Mouse (Mus musculus) CH12.LX (cell line): ENCODE results near the gene Ifna5. TPM values are rescaled to one million over a fixed set of nuclear protein-coding genes. Genes with fewer than 3 reads are reported as not detected.
A peak's percentile ranks its signal among the peaks of the same experiment; 100 is the strongest.

Source experiments
- DNase-seq: peaks from one replicate; pipeline ENCODE4 v3.0.0-alpha.2; 2013; ENCODE audit errors: extremely low read depth
- H3K27ac ChIP-seq: 2 replicates; pipeline ENCODE4 v1.5.1; 2012; ENCODE audit warnings: low read depth, mild to moderate bottlenecking, control low read depth, moderate library complexity; ENCODE audit not compliant: insufficient read depth
- H3K27me3 ChIP-seq: replicated peaks from 2 replicates; pipeline ENCODE3; 2012; ENCODE audit warnings: inconsistent platforms
- H3K36me3 ChIP-seq, 2 experiments: replicated peaks in 1 of 2; 2 replicates each; pipeline versions ENCODE3 to v1.6.1; 2012; ENCODE audit warnings: inconsistent platforms in 1 of 2, low read length in 1 of 2, mild to moderate bottlenecking in 1 of 2, mixed read lengths in 1 of 2, moderate library complexity in 1 of 2; ENCODE audit not compliant: control insufficient read depth in 1 of 2, insufficient read depth in 1 of 2
- H3K4me1 ChIP-seq, 2 experiments: 2 replicates each; pipeline ENCODE4 v1.6.1; 2012; ENCODE audit warnings: inconsistent platforms in 1 of 2, moderate library complexity in 1 of 2; ENCODE audit not compliant: insufficient read depth in 2 of 2, control insufficient read depth in 1 of 2
- H3K4me2 ChIP-seq: 2 replicates; pipeline ENCODE4 v1.6.1; 2012; ENCODE audit warnings: low read depth, mild to moderate bottlenecking, control low read depth; ENCODE audit not compliant: poor library complexity, insufficient read depth, severe bottlenecking
- H3K4me3 ChIP-seq, 3 experiments: fragments of 150-350 bp in 1 of 3; sonication (generic) in 1 of 3; replicated peaks in 1 of 3; 2 replicates each; pipeline versions ENCODE3 to v1.5.1; 2011 to 2012; ENCODE audit warnings: low read depth in 2 of 3, low read length in 2 of 3, mild to moderate bottlenecking in 2 of 3, moderate library complexity in 2 of 3, control low read depth in 1 of 3, improper control_type of control experiment in 1 of 3, inconsistent platforms in 1 of 3, mixed read lengths in 1 of 3; ENCODE audit not compliant: poor library complexity in 1 of 3
- H3K79me2 ChIP-seq: replicated peaks from 2 replicates; pipeline ENCODE4 v1.6.1; 2012; ENCODE audit warnings: mild to moderate bottlenecking, moderate library complexity; ENCODE audit not compliant: control insufficient read depth, poor library complexity, insufficient read depth, severe bottlenecking; ENCODE audit errors: extremely low read depth
- H3K9ac ChIP-seq: 2 replicates; pipeline ENCODE4 v1.6.1; 2012; ENCODE audit warnings: low read depth, mild to moderate bottlenecking, control low read depth, moderate library complexity; ENCODE audit not compliant: insufficient read depth
- H3K9me3 ChIP-seq: replicated peaks from 2 replicates; pipeline ENCODE3; 2012; ENCODE audit warnings: low read length, inconsistent platforms, mixed read lengths
- BHLHE40 ChIP-seq: IDR thresholded peaks from 2 replicates; pipeline ENCODE4 v1.6.1; 2011; ENCODE audit warnings: mild to moderate bottlenecking, low read depth, low read length, improper control_type of control experiment
- CTCF ChIP-seq, 2 experiments: IDR thresholded peaks in 1 of 2; conservative IDR thresholded peaks in 1 of 2; 2 replicates each; pipeline ENCODE4 v1.5.1; 2011 to 2012; ENCODE audit warnings: low read depth in 2 of 2, low read length in 2 of 2, improper control_type of control experiment in 1 of 2, inconsistent platforms in 1 of 2, mild to moderate bottlenecking in 1 of 2, moderate library complexity in 1 of 2
- GABPA ChIP-seq: IDR thresholded peaks from 2 replicates; pipeline ENCODE4 v1.6.1; 2012; ENCODE audit warnings: low read depth, low read length, improper control_type of control experiment, inconsistent platforms; ENCODE audit not compliant: insufficient replicate concordance
- JUN ChIP-seq: IDR thresholded peaks from 2 replicates; pipeline ENCODE4 v1.6.1; 2011; ENCODE audit warnings: low read depth, mild to moderate bottlenecking, low read length, improper control_type of control experiment, moderate library complexity; ENCODE audit not compliant: insufficient read depth
- MAFK ChIP-seq: IDR thresholded peaks from 2 replicates; pipeline ENCODE4 v1.6.1; 2011; ENCODE audit warnings: low read length, improper control_type of control experiment; ENCODE audit not compliant: insufficient replicate concordance
- MAX ChIP-seq: IDR thresholded peaks from 2 replicates; pipeline ENCODE4 v1.6.1; 2011; ENCODE audit warnings: low read length, improper control_type of control experiment
- MEF2A ChIP-seq: IDR thresholded peaks from 2 replicates; pipeline ENCODE4 v1.6.1; 2014; ENCODE audit warnings: low read depth, mild to moderate bottlenecking, inconsistent platforms, low read length, improper control_type of control experiment, borderline replicate concordance
- MYC ChIP-seq: IDR thresholded peaks from 2 replicates; pipeline ENCODE4 v1.6.1; 2011; ENCODE audit warnings: low read depth, mild to moderate bottlenecking, improper control_type of control experiment, low read length
- NELFE ChIP-seq: IDR thresholded peaks from 2 replicates; pipeline ENCODE4 v1.6.1; 2011; ENCODE audit warnings: low read depth, low read length, improper control_type of control experiment
- NRF1 ChIP-seq: IDR thresholded peaks from 2 replicates; pipeline ENCODE4 v1.6.1; 2014; ENCODE audit warnings: low read depth, mild to moderate bottlenecking, inconsistent platforms, low read length, improper control_type of control experiment, moderate library complexity
- RAD21 ChIP-seq: IDR thresholded peaks from 2 replicates; pipeline ENCODE4 v1.6.1; 2011; ENCODE audit warnings: low read depth, mild to moderate bottlenecking, low read length, improper control_type of control experiment, moderate library complexity
- SIN3A ChIP-seq: IDR thresholded peaks from 2 replicates; pipeline ENCODE4 v1.6.1; 2012; ENCODE audit warnings: low read length, improper control_type of control experiment, inconsistent platforms
- SMC3 ChIP-seq: IDR thresholded peaks from 2 replicates; pipeline ENCODE4 v1.6.1; 2011; ENCODE audit warnings: low read depth, low read length, improper control_type of control experiment
- TBP ChIP-seq: conservative IDR thresholded peaks from 2 replicates; pipeline ENCODE4 v1.6.1; 2011; ENCODE audit warnings: low read depth, low read length, improper control_type of control experiment
- TCF12 ChIP-seq: IDR thresholded peaks from 2 replicates; pipeline ENCODE4 v1.6.1; 2014; ENCODE audit warnings: low read depth, mild to moderate bottlenecking, inconsistent platforms, low read length, improper control_type of control experiment
- UBTF ChIP-seq: IDR thresholded peaks from 2 replicates; pipeline ENCODE4 v1.6.1; 2012; ENCODE audit warnings: low read depth, mild to moderate bottlenecking, inconsistent platforms, low read length, improper control_type of control experiment, moderate library complexity
- USF2 ChIP-seq: conservative IDR thresholded peaks from 2 replicates; pipeline ENCODE4 v1.6.1; 2011; ENCODE audit warnings: low read depth, low read length, improper control_type of control experiment
- ZKSCAN1 ChIP-seq: IDR thresholded peaks from 2 replicates; pipeline ENCODE4 v1.6.1; 2012; ENCODE audit warnings: low read depth, inconsistent platforms, low read length, improper control_type of control experiment, borderline replicate concordance
- ZMIZ1 ChIP-seq: IDR thresholded peaks from 2 replicates; pipeline ENCODE4 v1.6.1; 2012; ENCODE audit warnings: low read depth, mild to moderate bottlenecking, inconsistent platforms, low read length, improper control_type of control experiment
- ZNF384 ChIP-seq: IDR thresholded peaks from 2 replicates; pipeline ENCODE4 v1.6.1; 2012; ENCODE audit warnings: low read depth, low read length, improper control_type of control experiment, inconsistent platforms
- dilution Hi-C: fragments of 300-500 bp; cut with MboI; formaldehyde crosslinking; loops from 2 replicates; pipeline ENCODE4 v1.14.3; 2020; ENCODE audit warnings: low sequenced_read_pairs; ENCODE audit not compliant: extremely low pct_unique_long_range_greater_than_20kb, extremely low pct_ligation_motif_present
- in situ Hi-C: fragments of 300-500 bp; cut with MboI; formaldehyde crosslinking; loops from 3 replicates; pipeline ENCODE4 v1.14.3; 2019; ENCODE audit warnings: low sequenced_read_pairs, low pct_ligation_motif_present, low pct_unique_long_range_greater_than_20kb, mixed read lengths
- polyA plus RNA-seq: library from polyadenylated mRNA; unstranded; fragments of >175 nt; gene quantifications from 2 replicates; pipeline ENCODE4 v1.2.1, GENCODE M21; 2012; ENCODE audit warnings: low read depth; ENCODE audit not compliant: insufficient read length
- total RNA-seq, 2 experiments: library from RNA; depleted of rRNA; stranded (reverse); fragments of 300-350 nt in 1 of 2; fragments of >200 nt in 1 of 2; gene quantifications; 2 replicates each; pipeline ENCODE4 v1.2.3; 2012 to 2014

Gene Ifna5
- total and polyA plus RNA-seq, 3 experiments: not detected

DNA sequence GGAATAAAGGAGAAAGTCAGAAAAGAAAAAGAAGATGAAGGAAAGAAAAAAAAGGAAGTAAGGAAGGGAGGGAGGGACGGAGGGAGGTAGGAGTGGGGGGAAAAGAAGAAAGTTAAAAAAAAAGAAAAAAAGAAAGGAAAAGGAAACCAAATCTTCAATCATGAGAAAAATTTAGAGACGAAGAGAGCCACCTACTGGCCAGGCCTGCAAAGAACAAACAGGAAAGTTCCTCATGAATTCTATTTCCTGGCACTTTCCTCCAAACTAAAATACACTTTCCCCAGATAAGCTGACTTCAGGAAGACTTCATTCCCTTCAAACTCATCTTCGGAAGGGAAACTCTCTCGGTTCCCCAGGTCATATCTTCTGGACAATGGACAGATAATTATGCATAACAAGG, 4.8 kb upstream of the Ifna5 start:
- H3K4me1 ChIP-seq: no peaks in the 10 kb centered on the region; a peak in 1 of 4 replicates
- H3K79me2 ChIP-seq: no peaks in the 10 kb centered on the region
- H3K9me3 ChIP-seq: peaks cover 9% of the 10 kb centered on the region
- H3K27ac ChIP-seq: no peak overlapping the region
- DNase-seq: peak; percentile 11
- H3K4me2 ChIP-seq: no peak overlapping the region
- in situ Hi-C loops: no loop called here
- H3K4me3 ChIP-seq: no peak overlapping the region
- H3K36me3 ChIP-seq: no peaks in the 10 kb centered on the region
- H3K9ac ChIP-seq: no peak overlapping the region
- dilution Hi-C loops: no loop called here
- no peak for TF ChIP-seq MAFK
- no peak for TF ChIP-seq GABPA
- TF ChIP-seq CTCF (conservative IDR thresholded peaks at IDR 0.05 in 1 of 2, IDR thresholded peaks at IDR 0.05 in 1 of 2; ENCODE audit: low read depth in 2 of 2, low read length in 2 of 2): peak in 1 of 2 experiments; percentile 70; a peak in 3 of 4 replicates
- no peak for TF ChIP-seq ZMIZ1
- peak; percentile 22; the same call in 1 of the 2 replicates for TF ChIP-seq SMC3
- TF ChIP-seq TBP: no peak
- no peak for TF ChIP-seq JUN
- TF ChIP-seq MEF2A: no peak
- no peak for TF ChIP-seq MAX
- no peak for TF ChIP-seq UBTF
- no peak for TF ChIP-seq MYC
- TF ChIP-seq NRF1: no peak
- TF ChIP-seq RAD21: peak; percentile 36
- TF ChIP-seq SIN3A: no peak
- TF ChIP-seq USF2: no peak
- TF ChIP-seq ZNF384: peak; percentile 80
- no peak for TF ChIP-seq BHLHE40
- no peak for TF ChIP-seq ZKSCAN1
- TF ChIP-seq, all 38 proteins: peak for 4
- peaks cover 22% of the 10 kb centered on the region for H3K27me3 ChIP-seq

- no peaks in the 10 kb centered on the region for H3K9me3 ChIP-seq
- H3K4me2 ChIP-seq: no peak overlapping the region
- peak; percentile 15 for DNase-seq
- in situ Hi-C loops (no loop called here), dilution Hi-C loops (no loop called here)
- H3K36me3 ChIP-seq: no peaks in the 10 kb centered on the region
- H3K9ac ChIP-seq: no peak overlapping the region
- no peak overlapping the region for H3K4me3 ChIP-seq
- H3K27ac ChIP-seq: no peak overlapping the region
- peaks cover 49% of the 10 kb centered on the region for H3K27me3 ChIP-seq
- peaks cover 5 to 10% of the 10 kb centered on the region in 2 experiments; a peak in 3 of 4 replicates for H3K4me1 ChIP-seq
- TF ChIP-seq RAD21: peak; percentile 14
- TF ChIP-seq CTCF (conservative IDR thresholded peaks at IDR 0.05 in 1 of 2, IDR thresholded peaks at IDR 0.05 in 1 of 2; ENCODE audit: low read depth in 2 of 2, low read length in 2 of 2): peak; percentile 53 to 74; a peak in 3 of 4 replicates
- peak; percentile 14; the same call in 1 of the 2 replicates for TF ChIP-seq SMC3
- no peak for TF ChIP-seq NELFE
- TF ChIP-seq TCF12: no peak
- H3K79me2 ChIP-seq: no peaks in the 10 kb centered on the region
These were observed 3.5 kb downstream of the Ifna5 start for GRCm38 (mm10) chr4:88838828-88839227.
